Mouse (Mus musculus): ENCODE measurements at regions not wholly inside any gene's neighbourhood (a gene's known extent, or its start where the extent isn't known, plus 50 kb on each side); places are given as distances from the start of the nearest gene placed in this dataset.
A peak's percentile ranks its signal among the peaks of the same experiment; 100 is the strongest.

DNA sequence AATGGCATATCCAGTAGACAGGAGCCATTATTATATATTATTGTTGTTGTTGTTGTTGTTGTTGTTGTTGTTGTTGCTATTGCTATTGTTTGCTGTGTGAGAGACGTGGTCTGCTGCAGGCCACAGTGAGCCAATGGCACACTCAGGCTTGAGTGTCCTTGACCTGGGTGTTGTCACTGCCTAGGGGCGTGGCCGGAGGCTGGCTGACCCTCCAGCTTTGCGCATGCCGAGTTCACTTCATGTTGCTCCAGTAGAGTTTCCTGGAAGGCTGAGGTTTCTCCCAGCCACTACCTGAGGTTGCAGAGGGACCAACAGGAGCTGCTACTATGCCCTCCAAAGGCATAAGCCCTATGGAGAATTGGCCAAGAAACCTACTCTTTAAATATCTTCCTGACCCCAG, 83.1 kb upstream of the Csf3r start:
- no peak for DNase-seq

DNA sequence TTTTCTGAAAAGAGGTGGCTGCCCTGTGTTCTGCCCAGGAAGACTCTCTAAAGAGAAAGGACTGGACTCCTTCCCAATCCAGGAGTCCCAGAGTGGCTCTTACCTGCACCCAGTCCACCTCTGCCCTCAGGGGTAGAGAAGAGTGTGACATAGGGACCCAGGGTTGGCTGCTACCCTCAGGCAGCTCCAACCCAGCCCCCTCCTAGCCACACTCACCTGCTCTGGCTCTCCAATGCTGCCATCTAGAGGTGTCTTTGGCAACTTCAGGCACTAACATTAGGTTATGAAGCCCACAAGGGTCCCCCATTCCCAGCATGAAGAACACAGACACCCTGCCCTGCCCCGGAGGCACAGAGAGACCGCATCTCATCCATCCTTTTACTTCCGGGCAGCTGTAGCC, 82.4 kb upstream of the Csf3r start:
- DNase-seq, result peak; percentile 68

DNA sequence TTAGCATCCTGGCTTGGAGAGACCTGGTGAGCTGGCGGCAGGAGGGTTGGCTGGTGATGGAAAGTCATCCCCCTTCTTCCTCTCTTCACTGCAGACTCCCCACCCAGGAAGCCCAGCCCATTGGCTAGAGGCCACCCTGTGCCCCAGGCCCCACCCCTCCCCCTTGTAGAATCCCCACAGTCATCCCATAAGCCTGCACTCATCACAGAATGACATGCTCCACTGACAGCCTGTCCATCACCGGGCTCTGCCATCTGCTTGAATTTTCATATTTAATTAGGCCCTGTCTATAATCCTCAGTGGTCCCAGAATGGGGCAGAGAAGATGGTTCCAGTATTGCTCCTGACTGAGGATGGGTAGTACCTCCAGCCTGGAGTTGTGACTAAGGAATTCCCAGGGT, 79.3 kb upstream of the Csf3r start:
- DNase-seq, result no peak

DNA sequence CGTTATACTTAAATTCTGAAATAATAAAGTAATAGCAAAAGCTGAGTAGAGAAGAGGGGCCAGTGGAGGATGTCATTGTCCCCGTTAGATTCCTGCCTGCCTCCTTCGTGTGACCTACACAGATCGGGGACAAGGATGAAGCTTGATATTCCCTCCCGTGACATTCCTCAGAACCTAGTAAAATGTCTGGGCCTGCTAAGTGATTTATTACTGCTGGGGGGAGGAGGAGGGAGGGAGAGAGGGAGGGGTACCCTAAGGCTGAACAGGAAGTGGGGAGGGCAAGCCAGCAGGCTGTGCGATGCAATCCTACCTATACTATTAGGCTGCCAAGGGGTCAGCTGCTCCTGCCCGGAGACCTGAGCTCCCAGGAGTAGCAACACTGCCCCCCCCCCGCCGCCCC, 64.9 kb upstream of the Csf3r start:
- no peak for DNase-seq

DNA sequence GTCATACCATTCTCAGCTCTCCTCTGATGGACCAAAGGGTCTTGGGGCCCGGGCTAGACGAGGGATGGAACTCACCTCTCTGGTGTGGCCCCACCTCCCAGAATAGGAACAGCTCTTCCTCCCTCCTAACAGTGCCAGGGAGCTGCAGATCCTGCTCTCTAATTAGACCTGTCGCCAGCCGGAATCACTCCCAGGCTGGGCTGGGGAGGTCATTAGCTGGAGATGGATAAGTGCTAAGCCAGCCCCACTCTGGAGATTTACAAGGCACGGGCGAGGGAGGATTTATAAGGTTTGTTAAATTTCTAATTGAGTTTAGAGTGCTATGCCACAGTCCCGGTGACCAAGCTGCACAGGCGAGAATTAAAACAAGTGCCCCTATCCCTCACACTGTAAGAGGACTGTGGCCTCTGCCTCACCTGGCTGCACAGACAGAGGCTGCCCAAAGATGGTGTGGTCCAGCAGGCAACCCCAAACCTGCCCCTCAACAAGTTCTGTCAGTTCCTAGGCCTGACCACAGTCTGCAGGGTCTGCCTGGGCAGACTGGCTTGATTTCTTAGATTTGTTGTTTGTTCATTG, 63.6 kb upstream of the Csf3r start:
- DNase-seq, result no peak

DNA sequence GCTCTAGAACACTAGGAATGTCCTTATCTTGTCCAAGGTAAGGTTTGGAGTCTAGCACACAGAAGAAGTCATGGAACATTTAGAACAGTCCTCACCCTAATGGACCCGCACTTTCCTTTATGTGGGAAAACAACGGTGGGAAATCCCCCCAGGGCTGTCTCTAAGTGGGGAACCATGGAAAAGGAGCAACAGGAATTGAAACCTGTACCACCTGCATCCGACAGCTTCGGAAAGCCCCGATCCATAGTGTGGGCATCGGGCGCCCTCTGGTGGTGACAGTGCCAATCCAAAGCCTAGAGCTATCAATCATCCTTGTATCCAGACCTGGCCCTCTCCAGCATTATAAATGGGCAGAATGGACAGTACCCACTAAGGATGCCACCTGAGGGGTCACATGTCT, 61.7 kb upstream of the Csf3r start:
- peak; percentile 85 for DNase-seq

Measured in right cerebral cortex, postnatal 14 days (tissue).